Mouse (Mus musculus) heart, embryonic 14.5 days (tissue): ENCODE results near the gene Atp6v1g2. TPM values are rescaled to one million over a fixed set of nuclear protein-coding genes. Genes with fewer than 3 reads are reported as not detected.

ENCODE experiments used
- ATAC-seq: fragments of 200-750 bp; cut with Nextera tagmentation; 2 replicates; pipeline ENCODE4 v1.8.0; 2017; ENCODE audit warnings: low read depth, moderate TSS enrichment; ENCODE audit not compliant: insufficient number of reproducible peaks, insufficient read depth, low FRiP score
- H3K27ac ChIP-seq, 2 experiments: fragments of 200-500 bp in 1 of 2; fragments of 300-500 bp in 1 of 2; sonication (generic) in 1 of 2; replicated peaks in 1 of 2; 2 replicates each; pipeline ENCODE4 v1.5.1; 2012 to 2014; ENCODE audit warnings: low read depth in 2 of 2, low read length in 2 of 2, control low read depth in 1 of 2, mild to moderate bottlenecking in 1 of 2, mixed read lengths in 1 of 2; ENCODE audit not compliant: control insufficient read depth in 1 of 2, insufficient read depth in 1 of 2
- H3K27me3 ChIP-seq: fragments of 300-500 bp; sonication (generic); 2 replicates; pipeline ENCODE4 v1.6.1; 2014; ENCODE audit warnings: mild to moderate bottlenecking, low read length, control low read depth; ENCODE audit not compliant: control insufficient read depth, insufficient read depth
- H3K36me3 ChIP-seq: fragments of 300-500 bp; sonication (generic); 2 replicates; pipeline ENCODE4 v1.6.1; 2014; ENCODE audit warnings: mild to moderate bottlenecking, control low read depth, low read length, mixed read lengths; ENCODE audit not compliant: control insufficient read depth, insufficient read depth
- H3K4me1 ChIP-seq, 2 experiments: fragments of 200-500 bp in 1 of 2; fragments of 300-500 bp in 1 of 2; sonication (generic) in 1 of 2; 2 replicates each; pipeline ENCODE4 v1.6.1; 2012 to 2014; ENCODE audit warnings: low read length in 2 of 2, control low read depth in 1 of 2, mixed read lengths in 1 of 2; ENCODE audit not compliant: control insufficient read depth in 2 of 2, insufficient read depth in 2 of 2
- H3K4me2 ChIP-seq: fragments of 300-500 bp; sonication (generic); 2 replicates; pipeline ENCODE4 v1.6.1; 2014; ENCODE audit warnings: mild to moderate bottlenecking, low read length
- H3K4me3 ChIP-seq, 2 experiments: fragments of 200-500 bp in 1 of 2; fragments of 300-500 bp in 1 of 2; sonication (generic) in 1 of 2; 2 replicates each; pipeline ENCODE4 v1.5.1; 2012 to 2014; ENCODE audit warnings: low read length in 2 of 2, mild to moderate bottlenecking in 2 of 2, control low read depth in 1 of 2, low read depth in 1 of 2, moderate library complexity in 1 of 2; ENCODE audit not compliant: control insufficient read depth in 1 of 2, insufficient read depth in 1 of 2
- H3K9ac ChIP-seq: fragments of 300-500 bp; sonication (generic); 2 replicates; pipeline ENCODE4 v1.6.1; 2014; ENCODE audit warnings: mild to moderate bottlenecking, low read length
- H3K9me3 ChIP-seq: fragments of 300-500 bp; sonication (generic); 2 replicates; pipeline ENCODE4 v1.6.1; 2016; ENCODE audit warnings: low read length, control low read depth; ENCODE audit not compliant: control insufficient read depth
- WGBS: fragments of 180-500 bp; shearing (Covaris S2); extraction: QIAGEN DNeasy Blood & Tissue Kit; methylation state at CpG from one replicate; pipeline ENCODE4 v1.1.7; 2014; 5-methylcytosine and 5-hydroxymethylcytosine counted together
- polyA plus RNA-seq: library from polyadenylated mRNA; unstranded; fragments of >200 nt; fragmentation: Nextera tagmentation; extraction: Ambion mirVana; gene quantifications from 2 replicates; pipeline ENCODE4 v1.2.1, GENCODE M21; 2014

Gene Atp6v1g2
- polyA plus RNA-seq, 1 experiment from 2014 or later = 10.7 TPM

GRCm38 (mm10) chr17:35220156-35220952, 13.1 kb upstream of the Atp6v1g2 start, which contains the start of gene Gm16181:
Gene Gm16181 (plus strand): TSS chr17:35220834.
- no peaks in the 10 kb centered on the region for H3K27me3 ChIP-seq
- no peak within 1 kb of the TSS for H3K4me2 ChIP-seq
- H3K36me3 ChIP-seq = peaks cover 43% of the 10 kb centered on the region
- peak within 1 kb of the TSS; percentile 30; the same call in 1 of the 2 replicates for H3K9ac ChIP-seq
- H3K4me3 ChIP-seq = no peak within 1 kb of the TSS
- H3K27ac ChIP-seq = peak within 1 kb of the TSS; percentile 9 to 72; a peak in 2 of 4 replicates
- H3K4me1 ChIP-seq = peaks cover 9 to 20% of the 10 kb centered on the region in 2 experiments
- H3K9me3 ChIP-seq = no peaks in the 10 kb centered on the region
- ATAC-seq = 0 out of 2 replicates have a peak, but pooled peaks have one; percentile 2
- 65% methylated on average over 28 of the region's 28 CpGs for WGBS

DNA sequence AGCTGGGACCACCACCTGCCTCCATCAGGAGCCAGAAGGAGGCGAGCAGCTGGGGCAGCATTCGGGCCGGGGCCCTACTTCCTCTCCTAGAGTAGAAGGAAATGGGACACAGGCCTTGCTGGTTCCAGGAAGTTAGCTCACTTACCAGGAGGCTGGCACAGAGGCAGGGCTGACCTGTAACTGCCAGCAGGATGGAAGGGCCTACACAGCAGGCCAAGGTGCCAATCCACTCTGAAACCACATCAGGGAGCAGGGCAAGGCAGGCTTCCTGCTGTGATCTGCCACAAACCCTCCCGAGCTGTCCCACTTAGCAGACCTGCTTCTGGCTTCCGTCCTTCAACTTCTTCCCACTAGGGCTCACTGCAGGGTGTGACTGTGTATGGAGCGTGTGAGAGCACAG, 11.2 kb upstream of the Atp6v1g2 start:
- Histone ChIP-seq H3K4me1 (peaks cover 9 to 20% of the 10 kb centered on the region in 2 experiments), H3K27me3 (no peaks in the 10 kb centered on the region), H3K9ac (0 out of 2 replicates have a peak overlapping the region, but pooled peaks have one; percentile 21), H3K9me3 (no peaks in the 10 kb centered on the region), H3K36me3 (peaks cover 49% of the 10 kb centered on the region), H3K4me2 (no peak overlapping the region), H3K4me3 (no peak overlapping the region), H3K27ac (peak overlapping the region; percentile 16 to 46; a peak in 2 of 4 replicates)
- 55% methylated on average over 6 of the region's 6 CpGs for WGBS
- no peak for ATAC-seq

DNA sequence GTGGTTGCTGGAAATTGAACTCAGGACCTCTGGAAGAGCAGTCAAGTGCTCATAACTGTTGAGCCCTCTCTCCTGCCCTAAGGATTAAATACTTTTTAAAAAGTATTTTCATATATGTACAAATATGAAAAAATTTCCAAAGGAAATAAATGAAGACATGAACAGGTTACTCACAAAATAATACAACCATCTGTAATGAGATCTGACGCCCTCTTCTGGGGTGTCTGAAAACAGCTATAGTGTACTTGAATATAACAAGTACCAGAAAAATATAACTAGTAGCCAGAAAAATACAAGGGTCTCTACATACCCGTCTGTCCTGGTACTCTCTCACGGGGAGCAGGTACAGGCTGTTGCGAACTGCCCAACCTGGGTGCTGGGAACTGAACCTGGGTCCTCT, 8.8 kb upstream of the Atp6v1g2 start:
- Histone ChIP-seq H3K9ac (no peak overlapping the region), H3K4me3 (no peak overlapping the region), H3K4me1 (peaks cover 3 to 9% of the 10 kb centered on the region in 2 experiments), H3K36me3 (peaks cover 66% of the 10 kb centered on the region), H3K27ac (no peak overlapping the region), H3K9me3 (no peaks in the 10 kb centered on the region), H3K27me3 (no peaks in the 10 kb centered on the region), H3K4me2 (no peak overlapping the region)
- ATAC-seq = no peak
- 90% methylated on average over 4 of the region's 4 CpGs for WGBS

DNA sequence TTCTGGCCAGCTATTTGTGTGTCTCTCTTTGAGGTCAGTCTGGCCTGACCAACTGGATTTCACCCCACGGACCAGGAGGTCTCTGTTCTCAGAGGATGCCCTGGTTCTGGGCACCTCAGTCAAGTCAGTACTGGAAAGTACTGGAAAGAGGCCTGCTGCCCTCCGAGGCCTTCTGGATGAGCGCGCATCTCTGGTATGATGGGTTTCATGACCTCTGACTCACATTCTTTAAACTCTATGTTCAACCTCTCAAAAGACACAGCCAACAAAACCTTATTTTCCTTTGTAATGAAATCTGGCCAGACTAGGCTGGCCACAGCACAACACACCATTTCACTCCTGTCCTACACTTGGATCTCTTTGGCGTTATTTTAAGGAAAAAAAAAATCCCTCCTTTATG, 8.0 kb upstream of the Atp6v1g2 start:
- Histone ChIP-seq H3K4me3 (no peak overlapping the region), H3K4me1 (peaks cover 0 to 2% of the 10 kb centered on the region in 2 experiments; a peak in 2 of 4 replicates), H3K9ac (no peak overlapping the region), H3K36me3 (peaks cover 66% of the 10 kb centered on the region), H3K4me2 (no peak overlapping the region), H3K27me3 (no peaks in the 10 kb centered on the region), H3K27ac (no peak overlapping the region), H3K9me3 (no peaks in the 10 kb centered on the region)
- ATAC-seq = no peak
- WGBS = 93% methylated on average over 5 of the region's 5 CpGs

GRCm38 (mm10) chr17:35226561-35227046, 6.9 kb upstream of the Atp6v1g2 start:
- Histone ChIP-seq H3K4me3 (no peak overlapping the region), H3K4me2 (no peak overlapping the region), H3K27ac (0 out of 4 replicates have a peak overlapping the region, but pooled peaks of 1 of the 2 experiments have one; percentile 31), H3K27me3 (no peaks in the 10 kb centered on the region), H3K36me3 (peaks cover 67% of the 10 kb centered on the region), H3K9me3 (no peaks in the 10 kb centered on the region), H3K4me1 (peaks cover 0 to 1% of the 10 kb centered on the region in 2 experiments; a peak in 2 of 4 replicates), H3K9ac (no peak overlapping the region)
- 70% methylated on average over 14 of the region's 14 CpGs for WGBS
- no peak for ATAC-seq

GRCm38 (mm10) chr17:35231022-35231421, 2.4 kb upstream of the Atp6v1g2 start:
- no peak overlapping the region for H3K27ac ChIP-seq
- H3K36me3 ChIP-seq = peaks cover 66% of the 10 kb centered on the region
- H3K4me3 ChIP-seq = no peak overlapping the region
- ATAC-seq = no peak
- peak overlapping the region; percentile 21; the same call in 1 of the 2 replicates for H3K9ac ChIP-seq
- H3K4me1 ChIP-seq = peaks cover 7 to 22% of the 10 kb centered on the region in 2 experiments
- H3K27me3 ChIP-seq = no peaks in the 10 kb centered on the region
- no peak overlapping the region for H3K4me2 ChIP-seq
- 91% methylated on average over 10 of the region's 10 CpGs for WGBS
- H3K9me3 ChIP-seq = no peaks in the 10 kb centered on the region

DNA sequence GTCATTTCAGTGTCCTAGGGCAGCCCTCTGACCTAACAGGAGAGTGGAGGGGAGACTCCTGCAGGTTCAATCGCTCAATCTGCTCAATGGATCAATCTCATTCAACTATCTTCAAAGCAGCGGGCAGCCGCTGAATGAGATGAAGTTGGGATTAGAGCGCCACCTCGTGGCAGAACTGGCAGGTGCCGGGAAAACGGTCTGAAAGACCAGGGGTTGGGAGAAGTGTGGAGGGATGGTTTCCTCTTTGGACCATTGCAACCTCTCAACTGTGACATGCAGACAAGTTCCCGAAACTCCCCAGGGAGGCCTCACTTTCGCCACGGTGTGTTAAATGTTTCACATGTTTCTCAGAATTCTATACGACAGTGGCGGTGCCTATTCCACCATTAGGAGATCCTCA, 1.4 kb upstream of the Atp6v1g2 start:
- Histone ChIP-seq H3K9ac (peak overlapping the region; percentile 27; the same call in 1 of the 2 replicates), H3K4me3 (no peak overlapping the region), H3K27me3 (no peaks in the 10 kb centered on the region), H3K9me3 (no peaks in the 10 kb centered on the region), H3K4me1 (peaks cover 7 to 25% of the 10 kb centered on the region in 2 experiments), H3K27ac (no peak overlapping the region), H3K4me2 (no peak overlapping the region), H3K36me3 (peaks cover 63% of the 10 kb centered on the region)
- 14% methylated on average over 12 of the region's 12 CpGs for WGBS
- no peak for ATAC-seq
